Mouse (Mus musculus) layer of hippocampus, postnatal 25 days (tissue): ENCODE measurements around the gene Adgrg1. TPM values are rescaled to one million over a fixed set of nuclear protein-coding genes. Genes with fewer than 3 reads are reported as not detected.
A peak's percentile ranks its signal among the peaks of the same experiment; 100 is the strongest.

Source experiments
- DNase-seq, 2 experiments: peaks; one replicate each; pipeline ENCODE4 v3.0.0; 2022; ENCODE audit warnings: mixed read lengths in 2 of 2, low spot score in 1 of 2; ENCODE audit errors: extremely low spot score in 1 of 2
- total RNA-seq, 2 experiments: library from RNA; stranded (reverse); gene quantifications; 2 replicates each; pipeline ENCODE4 v1.2.3; 2021

The Adgrg1 gene
- total RNA-seq, 2 experiments from 2014 or later, result 101 to 103 TPM

DNA sequence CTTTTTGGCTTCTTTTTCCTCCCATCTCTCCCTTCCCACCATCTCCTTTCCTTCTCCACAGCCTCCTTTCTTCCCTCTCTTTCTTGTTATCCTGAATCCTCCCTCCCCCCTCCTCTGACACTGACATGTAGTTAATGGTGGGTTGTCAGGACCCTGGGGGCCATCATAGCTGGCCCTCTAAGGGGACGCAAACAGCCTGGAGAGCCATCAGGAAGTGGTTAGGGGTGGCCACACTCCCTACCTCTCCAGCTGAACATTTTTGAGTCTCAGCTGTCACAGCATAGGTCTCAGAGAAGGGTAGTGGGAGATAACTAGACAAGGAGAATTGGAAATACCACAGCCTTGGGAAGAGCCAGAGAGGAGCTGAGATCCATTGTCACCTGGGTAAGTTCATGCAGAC, 20.0 kb downstream of the Adgrg1 start:
- no peak for DNase-seq

DNA sequence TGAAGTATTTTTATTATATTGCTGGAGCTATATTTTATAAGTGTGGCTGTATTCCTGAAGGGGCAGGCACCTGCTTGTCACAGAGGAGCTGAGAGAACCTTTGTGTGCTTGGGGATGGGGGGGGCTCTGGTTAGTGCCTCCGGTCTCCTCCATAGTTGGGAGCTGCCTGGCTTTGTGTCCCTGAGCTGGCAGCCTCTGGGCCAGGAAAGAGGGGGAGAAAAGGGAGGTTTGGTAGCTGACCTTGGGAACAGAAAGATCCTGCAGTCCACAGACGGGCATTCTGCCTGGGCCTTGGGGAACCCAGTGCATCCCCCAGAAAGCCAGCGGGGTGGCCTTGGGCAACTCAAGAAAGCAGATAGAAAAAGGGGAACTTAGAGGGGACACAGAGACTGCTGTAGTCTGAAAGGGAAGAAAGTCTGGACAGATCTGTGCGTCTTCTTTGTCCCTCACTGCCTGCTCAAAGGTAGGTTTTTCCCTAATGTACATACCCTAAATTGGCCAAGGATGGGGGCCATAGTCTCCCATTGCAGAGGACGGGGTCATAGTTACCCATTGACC, 20.9 kb downstream of the Adgrg1 start:
- DNase-seq, result no peak

DNA sequence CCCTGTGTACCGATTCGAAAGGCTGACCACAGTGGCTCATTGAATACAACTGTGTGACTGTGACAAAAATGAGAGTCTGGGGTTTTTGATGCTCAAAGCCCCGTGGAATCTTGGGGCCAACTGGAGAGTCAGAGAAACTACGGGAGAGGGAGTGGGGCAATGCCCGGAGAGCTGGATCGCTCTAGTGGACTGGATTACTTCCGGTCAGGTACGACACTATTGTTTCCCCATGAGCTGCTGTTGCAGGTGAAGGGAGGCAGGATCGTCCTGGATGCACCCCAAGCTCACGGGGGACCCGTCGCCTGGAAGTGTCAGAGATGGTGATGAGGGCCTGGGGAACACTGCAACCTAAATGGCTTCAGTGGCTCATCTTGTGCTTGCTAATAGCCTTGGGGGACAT, 21.5 kb downstream of the Adgrg1 start:
- DNase-seq, result no peak

DNA sequence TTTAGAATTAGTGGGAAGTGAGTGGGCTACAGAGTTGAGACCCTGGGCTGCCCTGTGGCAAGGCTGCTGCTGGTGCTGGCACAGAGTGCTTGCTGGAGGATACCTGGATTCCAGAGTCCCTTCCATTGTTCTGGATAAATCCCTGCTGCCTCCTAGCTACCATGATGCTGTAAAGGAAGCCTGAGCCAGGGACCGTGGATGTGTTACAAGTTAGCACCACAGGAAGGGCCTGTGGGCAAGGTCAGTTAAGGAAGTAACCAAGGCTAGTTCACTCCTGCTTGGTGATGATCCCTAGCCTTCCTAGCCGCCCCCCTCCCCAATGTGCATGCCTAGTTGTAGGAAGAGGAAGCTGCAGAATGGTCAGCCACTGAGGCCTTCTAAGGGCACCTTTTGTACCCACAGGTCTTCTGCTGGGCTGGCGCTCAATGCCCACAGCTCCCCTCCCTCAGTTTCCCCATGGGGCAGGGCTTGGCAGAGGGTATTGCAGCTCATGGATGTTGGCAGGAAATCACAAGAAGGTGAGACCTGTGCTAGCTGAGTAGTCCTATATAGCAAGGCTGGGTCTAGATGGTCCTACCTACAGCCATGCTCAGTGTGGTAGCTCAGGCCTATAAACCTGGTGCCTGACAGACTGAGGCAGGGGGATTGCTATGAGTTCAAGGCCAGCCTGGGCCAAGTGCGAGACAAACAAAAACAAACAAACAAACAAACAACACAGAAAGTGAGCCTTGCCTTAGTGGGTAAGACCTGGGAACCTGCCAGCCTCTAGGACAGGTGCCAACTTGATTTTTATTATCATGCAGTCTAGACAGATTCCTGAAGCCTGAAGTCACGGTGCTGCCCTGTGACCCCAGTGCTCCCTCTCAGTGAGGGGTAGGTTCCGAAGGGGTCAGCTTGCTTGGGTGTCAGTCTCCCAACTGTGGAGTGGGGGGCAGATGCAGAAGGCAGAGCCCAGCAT, 22.6 kb downstream of the Adgrg1 start:
- DNase-seq, result no peak

DNA sequence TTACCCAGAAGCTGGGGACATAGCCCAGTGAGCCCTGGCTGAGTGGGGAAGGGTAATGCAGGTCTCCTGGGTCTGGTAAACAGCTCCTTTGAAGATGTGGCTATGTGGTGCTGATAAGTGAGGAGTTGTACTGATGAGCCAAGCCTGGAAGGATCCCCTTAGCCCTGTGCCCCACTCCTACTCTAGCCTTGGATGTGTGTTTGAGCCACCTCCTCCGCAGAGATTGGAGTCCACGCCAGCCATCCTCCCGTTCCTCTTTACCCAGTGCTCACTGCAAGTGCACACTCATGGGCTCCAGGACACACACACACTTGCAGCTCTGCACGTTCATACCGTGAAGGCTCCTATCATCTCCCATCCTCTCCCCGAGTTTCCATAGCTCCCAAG, 23.3 kb downstream of the Adgrg1 start:
- no peak for DNase-seq

DNA sequence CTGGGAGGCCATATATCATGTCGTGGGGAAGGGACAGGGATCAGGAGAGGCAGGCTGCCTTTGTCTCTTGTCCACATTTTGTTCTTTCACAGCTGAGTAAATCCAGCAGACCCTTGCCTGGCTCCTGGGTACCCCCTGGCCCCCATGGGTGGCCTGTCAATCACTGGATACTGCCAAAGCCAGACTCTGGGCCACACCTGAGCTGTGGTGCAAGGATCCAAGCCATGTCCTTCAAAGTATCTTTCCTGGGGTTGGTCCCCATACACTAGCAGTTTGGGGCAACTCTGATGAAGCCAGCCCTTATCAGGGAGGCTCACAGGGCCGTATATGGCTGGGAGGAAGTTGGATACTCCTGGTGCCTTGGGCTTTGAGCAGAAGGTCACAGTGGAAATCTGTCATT, 23.9 kb downstream of the Adgrg1 start:
- DNase-seq, result no peak

DNA sequence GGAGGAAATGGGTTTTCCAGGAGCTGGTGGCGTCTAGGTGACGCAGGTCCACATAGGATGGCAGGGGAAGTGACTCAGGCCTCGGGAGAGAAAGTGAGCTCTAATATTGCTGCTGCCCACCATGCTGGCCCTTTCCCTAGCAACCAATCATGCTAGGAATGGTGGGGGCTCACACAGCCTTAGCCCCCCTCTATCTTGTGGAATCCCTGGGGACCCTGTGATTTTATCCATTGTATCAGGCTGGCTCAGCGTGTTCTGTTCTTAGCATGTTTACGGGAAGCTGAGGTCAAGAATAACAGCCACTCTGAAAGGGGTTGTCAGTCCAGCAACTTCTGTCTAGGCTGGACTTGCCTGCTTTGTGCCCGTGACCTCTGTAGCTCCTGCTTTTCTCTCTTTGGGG, 24.5 kb downstream of the Adgrg1 start:
- no peak for DNase-seq

DNA sequence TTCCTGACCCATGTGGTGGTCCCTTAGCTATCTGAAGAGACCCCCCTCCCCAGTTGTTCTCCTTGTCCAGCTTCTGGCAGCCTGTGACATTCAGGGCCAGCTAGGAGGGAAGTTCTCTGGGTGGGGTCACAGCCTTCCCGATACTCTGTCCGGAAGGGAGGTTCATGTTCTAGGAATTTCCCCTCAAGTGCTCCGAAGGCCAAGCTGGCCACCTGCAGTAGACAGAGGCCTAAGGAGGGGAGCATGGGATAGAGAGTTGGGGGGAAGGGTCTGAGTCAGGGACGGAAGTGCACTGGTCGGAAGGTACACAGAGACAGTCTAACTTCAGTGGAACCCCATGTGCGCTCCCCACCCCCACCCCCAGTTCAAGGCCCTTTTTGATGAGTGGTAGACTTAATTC, 25.4 kb downstream of the Adgrg1 start:
- DNase-seq, result no peak

DNA sequence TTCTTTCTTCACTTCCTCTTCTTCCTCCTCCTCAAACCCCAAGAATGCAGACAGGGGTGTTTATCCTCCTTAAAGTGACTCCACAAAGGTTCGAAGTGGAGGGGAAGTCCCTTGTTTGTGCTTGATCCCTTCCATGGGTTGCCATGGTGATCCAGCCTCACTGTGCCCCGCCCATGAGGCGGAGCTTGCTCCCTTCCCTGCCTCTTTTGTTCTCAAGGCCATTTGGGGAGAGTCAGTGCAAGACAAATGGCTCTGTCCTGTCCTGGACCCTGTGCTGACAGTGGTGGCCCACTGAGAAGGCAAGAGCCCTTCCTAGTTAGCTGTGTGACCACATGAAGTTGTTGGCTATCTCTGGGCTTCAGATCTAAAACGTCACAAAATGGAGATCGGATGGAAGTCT, 26.1 kb downstream of the Adgrg1 start:
- no peak for DNase-seq

DNA sequence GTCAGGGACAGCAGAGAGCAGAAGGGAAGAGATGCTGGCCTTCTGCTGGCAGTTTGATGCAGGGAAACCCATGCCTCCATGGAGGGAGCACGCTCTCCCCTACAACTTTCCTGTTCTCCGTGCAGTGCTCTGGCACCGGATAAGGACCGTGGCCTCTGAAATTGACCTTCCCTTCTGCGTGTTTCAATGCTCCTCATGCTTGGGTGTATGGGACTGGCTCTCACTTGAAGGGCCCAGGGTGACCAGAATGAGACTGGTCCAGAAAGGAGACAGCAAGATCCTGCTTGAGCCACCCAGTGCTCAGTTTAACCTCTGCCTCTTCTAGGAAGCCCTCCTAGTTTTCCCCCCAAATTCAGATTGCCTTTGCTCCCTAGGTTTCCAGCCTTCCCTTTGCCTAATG, 26.6 kb downstream of the Adgrg1 start:
- DNase-seq, result no peak

DNA sequence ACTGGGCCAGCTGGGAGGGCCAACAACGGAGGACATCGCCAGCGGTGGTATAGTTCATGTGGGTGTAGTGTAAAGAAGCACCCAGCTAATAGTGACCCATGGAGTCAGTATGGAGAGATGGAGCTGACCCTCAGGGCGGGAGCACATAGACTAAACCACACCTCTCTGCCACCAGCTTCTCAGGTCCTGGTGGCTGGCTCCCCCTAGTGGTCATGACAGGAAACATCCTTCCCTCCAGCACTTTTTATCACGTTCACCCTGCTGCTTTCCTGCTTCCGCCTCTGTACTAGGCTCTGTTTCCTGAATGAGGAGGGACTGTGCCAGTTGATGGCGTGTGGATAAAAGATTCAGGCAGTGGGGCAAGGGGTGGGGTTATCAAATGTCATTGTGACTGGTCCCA, 27.1 kb downstream of the Adgrg1 start:
- peak; percentile 67 to 68 for DNase-seq

DNA sequence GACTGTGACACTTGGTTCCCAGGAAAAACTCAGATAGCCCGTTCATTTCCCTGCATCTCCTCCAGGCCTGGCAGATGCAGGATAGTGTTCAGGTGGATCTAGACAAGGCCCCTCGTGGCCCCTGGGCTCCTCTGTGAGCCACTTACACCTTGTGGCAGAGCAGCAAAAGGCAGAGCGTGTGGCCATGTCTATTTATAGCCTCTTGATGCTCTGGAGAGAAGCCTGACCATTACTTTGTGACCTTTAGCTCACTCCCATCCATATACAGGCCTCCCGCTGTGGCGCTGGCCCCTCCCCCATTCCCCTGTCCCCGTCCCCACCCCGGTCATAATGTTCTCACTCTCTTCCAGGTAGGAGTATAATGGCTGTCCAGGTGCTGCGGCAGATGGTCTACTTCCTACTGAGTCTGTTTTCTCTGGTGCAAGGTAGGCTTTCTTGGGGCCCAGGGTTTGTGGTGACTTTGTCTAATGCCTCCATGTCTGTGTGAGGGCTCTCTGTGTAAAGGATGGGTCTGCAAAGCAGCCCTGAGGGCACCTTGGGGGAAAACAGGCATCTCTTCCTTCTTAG, 27.6 kb downstream of the Adgrg1 start:
- DNase-seq, result no peak

DNA sequence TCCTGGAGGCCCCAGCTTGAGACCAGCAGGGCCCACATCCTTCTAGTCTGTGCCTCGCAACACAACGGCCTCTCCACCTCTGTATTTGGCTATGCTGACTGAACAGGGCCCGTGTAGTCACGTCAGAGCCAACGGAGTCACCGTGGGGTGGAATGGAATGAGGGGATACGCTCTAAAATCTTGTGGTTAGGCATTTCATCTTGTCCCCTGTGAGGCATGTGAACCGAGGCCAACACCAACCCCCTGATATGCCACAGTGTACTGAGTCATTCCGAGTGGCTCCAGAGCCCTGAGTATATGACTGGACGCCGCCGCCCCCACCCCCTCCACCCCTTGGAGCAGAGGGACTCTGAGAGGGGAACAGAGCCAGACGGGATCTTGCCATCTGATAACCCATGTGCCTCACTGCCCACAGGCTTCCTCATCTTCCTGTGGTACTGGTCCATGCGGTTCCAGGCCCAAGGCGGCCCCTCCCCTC, 37.9 kb downstream of the Adgrg1 start:
- no peak for DNase-seq

DNA sequence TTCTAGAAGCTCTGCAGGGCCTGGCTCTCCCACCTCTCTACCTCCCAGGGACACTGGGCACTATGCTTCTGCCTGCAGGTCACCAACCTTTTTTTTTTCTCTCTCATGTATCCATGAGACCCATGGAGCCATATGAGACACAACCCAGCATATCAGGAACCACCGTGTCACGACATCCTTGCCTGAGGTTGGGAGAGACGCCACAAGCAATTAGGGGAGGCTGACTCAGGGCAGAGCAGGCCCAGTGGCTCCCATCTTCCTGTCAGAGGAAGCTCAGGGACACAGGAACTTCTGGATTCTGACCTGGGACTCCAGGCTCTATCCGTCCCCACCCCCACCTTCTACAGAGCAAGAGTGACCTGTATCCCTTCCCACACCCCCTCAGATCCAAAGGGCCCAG, 41.3 kb downstream of the Adgrg1 start:
- DNase-seq, result no peak

DNA sequence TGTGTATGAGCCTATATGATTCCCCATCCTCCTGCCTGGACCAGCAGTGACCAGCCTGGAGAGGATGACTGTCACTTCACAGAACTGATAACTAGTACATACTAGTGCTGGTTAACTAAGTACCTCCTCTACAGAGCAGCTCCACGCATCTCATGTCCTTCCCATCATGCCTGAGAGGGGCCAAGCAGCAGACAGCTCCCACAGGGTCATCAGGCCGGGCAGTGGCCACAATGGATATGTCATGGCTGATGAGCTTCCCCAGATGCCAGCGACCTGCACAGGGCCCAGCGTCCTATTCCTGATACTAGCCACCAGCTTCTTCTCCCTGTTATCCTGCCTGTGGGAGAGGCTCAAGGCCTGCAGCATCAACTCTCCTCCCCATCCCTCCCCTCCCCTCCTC, 42.1 kb downstream of the Adgrg1 start:
- DNase-seq, result no peak

DNA sequence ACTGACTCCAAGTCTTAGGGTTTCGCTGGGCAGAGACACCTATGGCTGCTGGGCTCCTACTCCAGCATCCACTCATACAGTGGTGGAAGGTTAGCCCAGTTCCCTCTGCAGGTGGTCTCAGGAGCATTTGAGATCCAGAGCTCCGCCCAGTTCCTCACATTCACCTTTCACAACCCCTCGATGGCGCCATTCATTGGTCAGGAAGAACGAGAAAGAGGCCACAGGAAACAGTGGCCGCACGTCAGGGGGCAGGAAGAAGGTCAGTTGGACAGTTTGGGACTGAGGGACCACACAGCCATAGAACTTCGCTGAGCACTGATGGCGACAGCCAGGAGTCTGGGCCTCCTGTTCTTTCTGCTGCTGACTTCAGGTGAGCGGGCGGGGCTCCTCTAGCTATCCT, 42.9 kb downstream of the Adgrg1 start, which contains the start of gene Adgrg3:
Adgrg3 (plus strand) TSS at position 242 of the 400 bp plus-strand sequence.
- DNase-seq, result no peak

DNA sequence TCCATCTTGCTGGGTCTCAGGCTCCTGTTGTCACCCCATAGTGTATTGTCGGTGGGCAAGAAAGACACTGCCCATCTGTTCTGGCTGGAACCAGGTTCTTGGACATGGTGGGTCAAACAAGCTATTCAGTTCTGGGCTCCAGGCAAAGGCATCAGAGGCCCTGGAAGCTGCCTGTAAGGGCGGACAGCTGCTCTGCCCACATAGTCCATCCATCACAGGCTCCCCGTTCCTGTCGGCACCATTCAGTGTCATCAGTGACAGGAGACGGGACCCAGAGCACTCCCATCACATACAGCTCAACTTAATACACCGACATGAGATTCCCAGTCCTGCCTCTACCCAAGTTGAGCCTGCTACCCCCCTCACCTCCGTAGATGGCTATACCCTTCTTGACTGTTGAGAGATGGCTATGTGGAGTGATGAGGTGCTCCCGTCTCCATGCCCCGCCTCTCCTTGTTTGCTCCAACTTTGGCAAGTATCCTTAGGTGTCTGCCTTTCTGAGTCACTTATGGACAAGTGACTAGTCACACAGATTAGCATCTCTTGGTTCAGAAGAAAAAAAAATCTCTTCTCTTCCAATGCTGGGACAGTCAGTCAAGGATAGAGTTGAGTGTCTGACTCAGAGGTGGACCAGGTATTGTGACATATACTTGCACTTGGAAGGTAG, 43.6 kb downstream of the Adgrg1 start:
- DNase-seq, result no peak

DNA sequence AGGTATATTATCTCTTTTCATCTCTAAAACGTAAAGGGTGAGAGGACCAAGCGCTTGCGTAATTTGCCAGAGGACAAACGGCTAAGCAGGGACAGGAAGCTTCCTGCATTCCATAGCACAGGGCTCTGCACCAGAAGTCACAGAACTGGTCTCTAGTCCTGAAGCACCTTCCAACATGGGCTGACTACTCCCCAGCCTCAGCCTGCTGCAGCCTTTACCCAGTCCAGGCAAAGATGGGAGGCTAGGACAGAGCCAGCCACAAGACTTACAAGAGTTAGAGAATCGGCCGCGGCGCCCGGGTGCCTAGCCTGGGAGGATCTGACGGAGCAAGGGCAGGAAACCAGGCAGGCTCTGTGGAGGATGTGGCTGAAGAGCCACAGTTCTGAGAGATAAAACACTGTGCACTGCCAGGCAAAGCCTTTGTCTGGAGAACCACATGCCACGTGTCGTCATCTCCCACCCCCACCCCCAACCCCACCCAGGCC, 45.8 kb downstream of the Adgrg1 start:
- no peak for DNase-seq

DNA sequence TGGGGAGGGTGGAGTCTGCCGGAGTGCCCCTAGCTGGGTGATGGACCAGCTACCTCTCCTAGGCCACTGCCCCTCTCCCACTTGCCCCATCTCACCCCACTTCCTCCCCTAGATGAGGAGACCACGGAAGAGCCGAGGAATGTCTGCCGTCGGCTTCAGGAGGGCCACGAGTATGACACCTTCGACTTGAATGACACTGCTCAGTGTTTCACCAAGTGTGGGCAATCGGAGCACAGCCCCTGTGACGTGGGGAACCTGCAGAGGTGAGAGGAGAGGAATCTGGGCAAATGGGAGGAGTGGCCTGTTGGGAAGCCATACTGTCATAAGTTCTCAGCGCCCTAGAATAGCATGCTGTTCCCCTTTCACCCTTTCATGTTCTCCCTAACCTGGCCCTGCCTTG, 46.3 kb downstream of the Adgrg1 start:
- no peak for DNase-seq

DNA sequence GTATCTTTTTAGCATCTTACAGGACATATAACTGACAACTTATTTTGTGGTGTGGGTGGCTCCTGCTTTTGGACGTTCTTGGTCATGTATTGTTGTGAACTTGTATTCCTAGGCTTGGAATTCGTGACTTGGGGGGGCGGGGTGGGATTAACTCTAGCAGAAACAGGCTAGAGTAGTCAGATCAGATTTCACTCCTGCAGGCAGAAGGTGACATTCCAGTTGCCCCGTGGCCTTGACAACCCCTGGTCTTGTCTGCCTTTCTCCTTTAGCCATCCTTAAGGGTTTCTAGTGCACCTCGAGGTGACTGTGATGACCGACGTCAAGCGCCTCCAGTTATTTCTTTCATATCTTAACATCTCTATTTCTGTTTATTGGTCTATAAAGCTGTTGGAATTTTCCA, 48.6 kb downstream of the Adgrg1 start:
- DNase-seq, result no peak

DNA sequence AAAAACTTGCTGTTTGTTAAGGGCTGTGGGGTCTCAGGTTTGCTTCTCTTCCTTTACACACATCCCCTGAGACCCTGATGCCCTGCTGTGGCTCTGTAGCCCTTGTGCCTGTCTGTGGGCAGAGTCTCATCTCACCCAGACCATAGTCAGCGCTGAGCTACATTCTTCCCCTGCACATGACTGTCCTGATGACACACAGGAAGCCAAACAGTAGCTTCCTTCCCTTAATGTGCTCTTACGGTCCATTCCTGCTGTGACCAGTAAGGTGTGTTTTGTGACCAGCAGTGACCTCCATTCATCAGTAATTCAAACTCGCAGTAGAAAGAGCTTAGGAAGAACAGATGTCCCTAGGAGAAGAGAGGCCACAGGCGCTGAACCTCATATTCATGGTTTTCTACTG, 49.8 kb downstream of the Adgrg1 start:
- no peak for DNase-seq
